Mouse (Mus musculus) spleen, adult 12 weeks (tissue): Measurements from ENCODE around the gene Gm48551.

Experiments
- DNase-seq: peaks from one replicate; pipeline ENCODE4 v3.0.0; 2022; ENCODE audit warnings: low spot score

Gene Gm48551

DNA sequence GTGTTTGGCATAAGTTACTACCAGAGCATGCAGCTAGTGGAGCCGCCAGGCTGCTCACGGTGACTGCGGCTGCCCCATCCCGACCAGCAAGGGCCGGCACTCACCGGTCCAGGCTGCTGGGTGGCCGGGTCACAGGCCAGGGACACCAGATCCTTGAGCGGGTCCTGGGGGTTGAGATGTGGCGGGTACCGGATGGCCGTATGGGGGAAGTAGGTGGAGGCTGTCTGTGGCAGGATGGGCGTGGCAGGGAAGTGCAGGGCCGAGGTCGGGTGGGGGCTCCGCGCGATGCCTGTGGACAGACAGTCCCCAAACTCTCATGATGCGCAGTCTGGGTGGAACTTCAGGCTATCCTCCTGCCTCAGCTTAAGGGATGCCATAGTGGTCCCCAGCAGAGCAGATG is 20.5 kb downstream of the Gm48551 start:
- DNase-seq, result no peak

DNA sequence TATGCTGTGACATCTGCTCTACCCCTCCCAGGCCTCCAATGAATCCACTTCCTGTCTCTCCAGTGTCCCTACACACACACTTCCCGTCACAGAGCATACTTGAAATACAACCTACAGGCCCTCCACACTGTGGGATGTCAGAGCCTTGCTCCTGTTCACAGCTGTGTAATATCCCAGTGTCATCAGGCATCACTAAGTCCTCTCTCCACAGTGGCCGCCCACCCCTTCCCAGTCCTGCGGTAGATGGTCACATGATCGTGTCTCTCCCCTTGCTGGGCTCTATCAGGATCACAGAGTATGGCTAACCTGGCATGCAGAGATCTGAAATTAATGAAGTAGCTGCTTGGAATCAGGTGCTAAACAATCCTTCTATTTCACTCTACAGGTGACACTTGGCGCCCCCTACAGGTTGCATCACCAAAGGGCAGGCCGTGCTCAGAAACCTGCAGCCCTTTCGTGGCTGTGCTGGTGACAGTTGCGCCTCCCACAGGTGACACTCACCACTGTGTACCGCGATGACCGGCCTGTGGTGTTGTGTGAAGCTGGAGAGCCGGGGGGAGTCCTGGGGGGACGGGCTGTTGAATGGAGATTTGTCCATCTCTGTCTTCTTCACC is 21.4 kb downstream of the Gm48551 start:
- peak; percentile 58 for DNase-seq

DNA sequence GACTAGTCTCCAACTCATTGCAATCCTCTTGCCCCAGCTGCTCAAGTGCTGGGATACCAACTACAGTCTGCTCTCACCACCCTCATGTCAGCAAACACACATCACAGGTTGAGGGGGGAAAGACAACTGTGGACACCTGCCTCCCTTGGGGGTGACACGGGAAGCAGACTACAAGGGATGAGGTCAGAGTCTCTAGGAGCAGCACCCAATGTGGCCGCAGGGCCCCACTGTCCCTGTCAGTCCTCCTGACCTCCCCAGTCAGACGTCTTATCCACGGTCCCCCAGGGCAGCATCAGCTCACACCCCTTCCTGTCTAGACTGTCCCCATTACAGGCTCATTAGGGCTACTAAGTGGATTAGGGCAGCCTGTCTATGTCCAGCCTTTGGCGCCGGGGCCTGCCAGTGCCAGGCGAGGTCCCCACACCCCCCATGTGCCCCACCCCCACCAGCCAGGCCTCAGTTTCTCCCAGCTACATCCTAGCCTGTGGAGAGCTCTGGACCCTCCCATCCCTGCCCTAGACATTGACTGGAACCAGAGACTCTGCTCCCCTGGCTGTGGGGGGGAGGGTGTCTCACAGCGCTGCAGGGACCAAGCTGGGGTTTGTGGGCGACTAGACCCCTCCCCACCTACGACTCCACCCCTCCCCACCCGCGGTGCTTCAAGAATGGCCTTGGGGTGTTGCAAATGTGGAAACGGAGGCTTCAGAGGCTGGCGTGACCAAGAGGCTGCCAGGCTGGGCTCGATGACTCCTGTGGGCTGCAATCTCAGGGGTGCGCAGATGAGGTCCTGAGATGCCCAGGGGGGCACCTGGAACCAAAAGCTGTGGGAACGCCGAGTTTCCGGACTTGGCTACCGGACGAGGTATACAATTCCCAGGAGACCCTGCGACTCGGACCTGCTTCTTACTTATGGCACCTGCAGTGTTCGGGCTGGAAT is 22.5 kb downstream of the Gm48551 start:
- no peak for DNase-seq

DNA sequence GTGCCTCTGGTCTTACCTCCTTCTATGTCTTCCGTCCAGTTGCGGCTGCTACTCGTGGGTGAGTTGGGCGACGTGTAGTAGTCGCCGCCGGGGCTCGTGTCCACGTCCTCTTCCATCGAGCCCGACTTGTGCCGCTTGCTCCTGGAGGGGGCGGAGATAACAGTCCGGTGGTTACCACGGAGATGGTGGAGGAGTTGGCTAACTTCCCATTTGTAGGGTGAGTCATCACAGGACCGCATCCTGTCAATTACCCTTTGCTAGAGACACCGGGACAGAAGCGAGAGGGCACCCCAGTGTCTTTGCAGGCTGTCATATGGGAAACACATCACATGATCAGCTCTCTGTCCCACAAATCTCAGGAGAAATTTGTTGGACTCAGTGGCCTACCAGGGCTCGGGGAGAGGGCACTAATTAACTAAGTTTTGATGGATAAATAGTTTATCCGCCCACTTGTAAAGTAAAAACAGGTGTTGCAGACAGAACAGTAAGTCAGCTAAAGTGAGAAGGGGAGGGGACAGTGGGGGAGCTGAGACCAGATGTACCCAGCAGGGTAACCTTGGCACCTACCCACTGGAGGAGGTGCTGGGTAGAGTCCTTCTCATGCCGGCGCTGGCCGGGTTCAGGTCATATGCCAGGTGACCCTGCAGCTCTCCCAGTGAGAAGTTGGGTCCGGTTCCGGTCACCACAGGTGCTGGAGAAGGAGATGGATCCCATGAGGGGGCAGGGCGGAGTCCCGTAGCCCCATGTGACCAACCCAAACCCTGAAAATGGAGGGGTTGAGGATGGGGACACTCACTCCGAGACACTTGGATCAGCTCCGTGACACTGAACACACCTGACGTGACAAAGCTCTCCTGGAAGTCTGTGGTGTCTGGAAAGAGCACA is 23.5 kb downstream of the Gm48551 start:
- peak; percentile 60 for DNase-seq

DNA sequence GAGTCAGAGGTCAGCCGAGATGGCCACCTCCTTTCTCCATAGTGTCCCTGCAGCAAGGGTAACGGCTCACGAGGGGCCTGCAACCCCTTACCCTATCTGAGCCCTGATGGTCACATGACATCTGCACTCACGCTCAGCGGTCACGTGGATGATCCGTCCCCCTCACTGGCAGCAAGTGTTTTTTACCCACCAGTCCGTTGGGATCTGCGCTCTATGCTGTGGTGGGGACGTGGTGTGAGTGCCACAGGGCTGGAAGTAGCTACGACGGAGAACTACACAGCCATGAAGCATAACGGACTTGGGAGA is 24.1 kb downstream of the Gm48551 start:
- no peak for DNase-seq

DNA sequence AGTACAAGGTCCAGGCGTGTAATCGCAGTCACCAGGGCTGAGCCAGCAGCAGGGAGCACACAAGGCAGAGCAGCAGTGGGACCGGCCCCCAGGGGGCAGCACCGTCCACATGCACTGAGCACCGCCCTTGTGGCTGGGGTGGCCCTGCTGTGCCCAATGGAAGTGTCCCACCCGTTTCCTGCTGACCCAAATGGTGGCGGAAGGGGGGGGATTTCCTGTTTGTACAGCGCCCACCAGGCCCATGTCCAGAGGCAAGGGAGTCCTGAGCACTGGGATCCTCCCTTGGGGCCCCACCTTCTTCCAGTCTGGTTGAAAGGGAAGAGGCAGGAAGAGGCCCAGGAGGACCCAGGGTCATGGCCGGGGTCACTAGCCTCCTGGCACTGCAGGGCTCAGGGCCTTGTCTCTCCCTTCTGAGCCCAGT is 24.6 kb downstream of the Gm48551 start:
- DNase-seq, result peak; percentile 74

DNA sequence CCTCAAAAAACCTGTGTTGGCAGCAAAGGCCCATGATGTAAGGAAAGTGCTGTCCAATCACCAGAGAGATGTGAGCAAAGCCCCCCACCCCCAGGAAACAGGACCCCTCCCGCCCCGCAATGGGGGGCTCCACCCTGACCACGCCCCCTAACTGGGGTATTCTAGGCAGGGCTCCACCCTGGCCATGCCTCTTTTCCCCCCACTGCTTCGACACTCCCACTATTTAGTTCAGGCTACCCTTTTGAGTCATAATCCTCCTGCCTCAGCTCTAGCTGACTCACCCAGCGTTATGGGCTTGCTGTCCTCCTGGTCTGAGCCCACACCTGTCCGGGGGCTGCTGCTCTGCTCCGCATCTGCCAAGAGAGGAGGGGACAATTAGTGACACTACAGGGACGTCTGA is 25.1 kb downstream of the Gm48551 start:
- no peak for DNase-seq

DNA sequence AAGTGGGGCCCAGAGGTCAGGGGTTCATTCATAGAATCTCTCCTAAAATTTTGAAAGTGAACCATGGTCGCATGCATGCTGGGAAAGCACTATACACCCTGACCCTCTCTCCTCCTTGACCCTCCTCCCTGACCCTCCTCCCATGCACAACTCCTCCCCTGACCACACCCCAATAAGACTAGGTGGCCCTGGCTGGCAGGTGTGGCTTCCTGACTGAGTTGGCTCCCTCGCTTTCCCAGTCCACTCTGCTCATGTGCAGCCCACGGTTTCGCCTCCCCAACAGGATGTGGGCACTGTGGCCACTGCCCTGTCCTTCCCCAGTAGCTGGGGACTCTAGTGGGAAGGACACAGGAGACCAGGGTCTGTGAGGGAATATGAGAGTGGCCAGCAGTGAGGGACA is 26.1 kb downstream of the Gm48551 start:
- no peak for DNase-seq

DNA sequence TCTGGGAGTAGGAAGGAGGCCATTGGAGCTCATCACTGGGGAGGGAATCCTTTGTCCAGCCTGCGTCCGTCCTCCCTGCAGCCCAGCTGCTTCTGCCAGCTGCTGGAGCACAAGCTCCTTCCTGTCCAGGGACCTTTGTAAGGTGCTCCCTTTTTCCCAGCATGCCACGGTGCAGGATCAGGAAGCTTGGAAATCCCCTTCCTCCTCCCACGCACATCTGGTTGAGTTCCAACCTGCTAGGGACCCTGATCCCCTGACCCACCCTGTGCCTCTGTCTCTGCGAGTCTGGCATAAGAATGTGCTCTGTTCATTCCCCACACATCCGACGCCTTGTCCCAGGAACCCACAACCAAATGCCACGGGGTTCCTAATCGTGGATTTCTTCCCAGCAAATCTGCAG is 26.7 kb downstream of the Gm48551 start:
- no peak for DNase-seq

DNA sequence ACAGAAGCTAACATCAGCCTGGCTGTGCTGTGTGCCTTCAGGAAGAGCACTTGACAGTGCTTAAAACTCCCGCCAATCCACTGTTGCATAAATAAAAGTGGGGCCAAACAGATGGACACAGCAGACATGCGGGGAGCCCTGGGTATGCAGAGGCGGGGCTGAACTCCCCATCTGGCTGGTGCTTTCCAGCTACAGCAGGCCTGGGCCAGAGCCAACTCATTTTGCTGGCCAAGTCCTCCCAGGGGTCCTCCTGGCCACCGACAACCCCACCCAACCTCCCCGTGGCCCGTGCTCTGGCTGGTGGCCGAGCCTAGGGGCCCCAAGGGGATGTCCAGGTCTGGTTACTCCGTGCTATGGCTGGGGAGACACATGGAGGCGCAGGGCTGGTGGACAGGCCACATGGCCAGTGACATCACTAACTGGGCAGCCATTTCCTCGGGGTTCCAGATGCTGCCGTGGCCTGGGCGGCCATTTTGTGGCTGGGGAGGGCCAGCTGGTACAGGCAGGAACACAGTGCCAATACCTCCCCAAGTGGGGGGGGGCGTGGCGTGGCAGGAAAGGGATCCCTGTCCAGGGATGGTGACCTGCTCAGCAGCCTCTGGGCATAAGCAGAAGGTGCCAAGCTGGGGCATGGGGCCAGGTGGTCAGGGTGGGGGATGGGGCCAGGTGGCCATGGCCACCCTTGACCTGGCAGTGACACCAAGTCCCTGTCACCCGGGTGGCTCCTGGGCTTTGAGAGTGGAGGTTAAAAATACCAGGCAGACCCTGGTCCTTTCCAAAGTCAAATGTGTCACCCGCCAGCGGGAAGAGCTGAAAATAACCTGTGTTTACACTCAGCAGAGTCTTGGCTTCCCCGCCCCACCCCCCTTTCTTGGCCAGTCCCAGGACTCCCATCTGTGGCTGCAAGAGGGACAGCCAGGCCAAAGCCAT is 27.5 kb downstream of the Gm48551 start:
- DNase-seq, result no peak

DNA sequence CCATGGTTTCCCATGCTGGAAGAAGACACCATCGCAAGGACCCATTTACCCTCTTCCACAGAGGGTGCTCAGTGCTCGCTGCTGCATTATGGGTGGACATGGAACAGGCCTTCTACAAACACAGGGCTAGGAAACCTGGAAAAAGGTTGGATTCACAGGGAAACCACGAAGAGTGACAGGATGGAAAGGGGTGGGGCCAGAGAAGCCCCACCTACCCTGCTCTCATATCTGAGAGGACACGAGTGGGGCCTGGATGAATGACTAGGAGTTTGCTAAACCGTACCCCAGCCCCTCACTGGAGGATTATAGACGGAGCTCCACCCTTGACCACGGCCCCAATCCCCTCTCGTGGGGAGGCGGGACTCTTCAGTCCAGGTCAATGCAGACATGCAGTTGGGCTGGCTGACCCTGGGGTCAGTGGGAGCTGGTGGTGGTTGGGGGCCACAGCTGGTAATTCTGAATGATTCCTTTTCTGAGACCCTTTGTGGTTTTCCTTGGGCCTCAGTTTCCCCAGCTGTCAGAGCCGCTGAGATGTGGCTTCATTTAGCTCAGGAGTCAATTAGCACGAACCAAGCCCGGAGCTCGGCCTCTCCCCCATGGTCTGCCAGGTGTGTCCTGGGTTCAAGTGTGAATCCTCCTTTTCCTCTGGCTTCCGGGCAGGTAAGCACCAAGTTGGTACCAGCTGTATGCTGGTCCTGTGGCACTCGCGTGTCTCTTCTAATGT is 28.5 kb downstream of the Gm48551 start:
- DNase-seq, result no peak

DNA sequence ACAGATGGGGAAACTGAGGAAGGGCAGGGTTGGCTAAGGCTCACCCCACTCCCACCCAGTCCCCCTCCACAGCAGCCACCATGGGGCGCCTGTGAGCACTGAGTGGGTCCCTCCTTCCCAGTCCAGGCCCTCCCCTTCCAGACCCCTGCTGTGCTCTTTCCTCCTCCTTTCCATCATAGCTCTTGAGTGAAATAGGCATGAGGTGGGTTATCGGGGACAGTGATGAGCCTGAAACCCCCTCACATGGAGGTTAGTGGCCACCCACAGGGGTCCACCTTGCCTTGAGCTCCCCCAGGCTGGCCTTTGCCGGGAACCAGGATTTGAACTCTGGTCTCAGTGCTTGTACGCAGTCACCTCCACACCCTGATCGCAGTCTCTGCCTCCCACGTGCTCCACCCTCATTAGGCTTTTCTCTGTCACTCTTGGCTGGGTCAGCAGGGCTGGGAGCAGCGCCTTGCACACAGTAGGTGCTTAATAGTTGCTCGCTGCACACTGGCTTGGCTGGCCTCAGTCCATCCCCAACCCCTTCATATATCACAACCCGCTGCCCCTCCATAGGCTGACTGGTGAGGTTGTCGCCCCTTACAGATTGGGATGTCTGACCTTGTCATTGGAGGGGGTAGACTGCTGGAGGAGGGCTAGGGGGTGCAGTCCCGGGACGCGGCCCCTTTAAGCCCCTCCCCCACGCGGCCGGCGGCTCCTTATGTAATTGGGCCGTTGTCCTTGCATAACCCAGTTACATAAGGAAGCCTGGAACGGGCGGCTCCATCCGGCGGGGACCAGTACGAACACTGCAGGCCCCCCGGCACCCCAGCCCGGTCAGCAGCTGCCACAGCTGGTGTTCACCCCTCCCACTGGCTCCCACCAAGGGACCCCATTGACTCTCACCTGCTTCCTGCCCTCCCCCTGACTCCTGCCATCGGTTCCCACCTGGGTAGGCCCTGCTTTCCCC is 29.3 kb downstream of the Gm48551 start:
- DNase-seq, result no peak

DNA sequence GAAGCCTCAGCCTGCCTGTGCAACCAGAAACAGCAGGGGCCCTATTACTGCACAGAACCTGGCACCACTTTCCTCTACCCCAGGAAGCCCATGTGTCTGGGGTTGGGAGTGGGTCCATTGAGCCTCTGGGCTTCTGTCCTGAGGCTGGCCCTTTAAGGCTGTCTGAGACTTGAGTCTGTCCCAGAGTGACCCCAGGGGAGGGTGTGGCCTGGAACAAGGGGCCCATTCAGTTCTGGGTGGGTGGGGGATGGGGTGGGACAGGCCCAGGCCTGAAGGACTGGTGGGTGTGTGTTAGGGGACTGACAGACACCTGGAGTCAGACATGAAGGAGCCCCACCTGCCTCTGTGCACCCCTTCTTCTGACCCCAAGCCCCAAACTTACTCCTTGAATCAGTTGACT is 30.4 kb downstream of the Gm48551 start:
- no peak for DNase-seq

DNA sequence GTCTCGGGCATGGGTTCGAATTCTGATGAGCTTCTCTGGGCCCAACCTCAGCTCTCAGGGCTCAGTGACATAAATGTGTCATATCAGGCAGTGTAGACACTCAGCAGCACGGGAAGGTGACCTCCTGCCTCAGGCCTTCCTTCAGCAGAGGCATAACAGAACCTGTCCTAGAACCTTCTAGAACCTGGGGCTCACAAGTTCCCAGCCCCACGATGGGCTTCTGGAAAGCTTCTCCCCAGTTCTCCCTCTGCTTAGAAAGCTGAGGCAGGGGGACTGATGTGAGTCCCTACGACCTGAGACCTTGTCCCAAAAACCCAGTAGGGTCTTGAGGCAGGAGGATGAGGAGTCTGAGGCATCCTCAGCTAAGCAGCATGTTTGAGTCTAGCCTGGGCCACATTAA is 30.9 kb downstream of the Gm48551 start:
- no peak for DNase-seq

DNA sequence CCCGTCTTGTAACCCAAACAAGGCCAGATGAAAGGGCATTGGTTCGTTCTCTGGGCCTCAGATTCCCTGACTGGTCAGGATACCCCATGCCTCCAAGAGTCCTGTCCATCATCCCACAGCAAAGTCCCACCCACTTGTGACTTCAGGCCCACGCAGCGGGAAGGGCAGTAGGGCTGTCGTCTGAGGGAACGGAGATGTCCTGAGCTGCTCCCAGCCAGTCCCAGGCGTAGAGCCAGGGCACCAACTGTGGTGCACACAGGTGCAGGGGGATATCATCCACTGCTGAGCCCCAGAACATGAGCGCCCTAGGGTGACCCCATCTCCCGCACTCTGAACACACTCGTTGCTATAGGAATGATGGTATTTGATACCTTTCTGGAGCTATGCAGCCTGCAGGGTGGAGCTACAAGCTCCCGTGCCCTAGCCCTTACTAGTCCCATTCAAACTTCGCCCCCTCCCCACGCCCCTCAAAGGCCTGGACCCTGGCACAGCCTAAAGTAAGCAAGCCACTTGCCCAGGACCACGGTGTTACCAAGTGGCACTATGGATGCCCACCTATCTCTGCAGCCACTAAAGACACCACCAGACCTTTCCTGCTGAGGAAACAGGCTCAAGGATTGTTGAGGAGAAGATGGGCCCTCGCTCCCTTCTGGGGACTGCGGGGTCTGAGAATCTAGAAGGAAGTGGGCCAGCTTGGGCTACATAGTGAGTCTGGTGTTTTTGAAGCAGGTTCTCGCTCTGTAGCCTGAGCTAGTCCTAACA is 31.5 kb downstream of the Gm48551 start:
- DNase-seq, result no peak

DNA sequence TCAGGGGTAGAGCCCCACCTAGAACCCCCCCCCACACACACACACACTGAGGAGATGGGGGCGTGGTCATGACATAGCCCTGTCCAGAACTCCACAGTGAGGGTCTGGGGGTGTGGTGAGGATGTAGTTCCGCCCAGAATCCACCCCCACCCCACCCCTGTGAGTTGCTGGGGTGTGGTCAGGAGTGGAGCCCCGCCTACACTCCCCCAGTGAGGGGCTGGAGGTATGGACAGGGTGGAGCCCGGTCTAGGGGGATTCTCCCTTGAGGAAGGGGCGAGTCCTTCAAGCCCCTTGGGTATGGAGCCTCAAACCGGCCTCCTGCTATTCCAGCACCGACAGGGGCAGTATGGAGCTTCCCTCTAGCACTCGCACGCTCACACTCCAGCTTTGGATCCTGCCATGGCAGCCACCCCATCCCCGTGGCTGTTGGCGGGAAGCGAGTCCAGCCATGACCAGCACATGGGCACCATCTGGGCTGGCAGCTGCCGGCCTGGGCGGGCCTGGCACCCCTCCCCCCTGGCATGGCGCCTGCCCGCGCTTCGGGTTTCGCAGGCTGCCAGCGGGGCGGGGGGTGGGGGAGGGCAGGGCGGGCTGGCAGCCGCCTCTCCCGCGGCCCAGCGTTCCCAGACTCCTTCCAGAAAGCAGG is 32.4 kb downstream of the Gm48551 start:
- no peak for DNase-seq

DNA sequence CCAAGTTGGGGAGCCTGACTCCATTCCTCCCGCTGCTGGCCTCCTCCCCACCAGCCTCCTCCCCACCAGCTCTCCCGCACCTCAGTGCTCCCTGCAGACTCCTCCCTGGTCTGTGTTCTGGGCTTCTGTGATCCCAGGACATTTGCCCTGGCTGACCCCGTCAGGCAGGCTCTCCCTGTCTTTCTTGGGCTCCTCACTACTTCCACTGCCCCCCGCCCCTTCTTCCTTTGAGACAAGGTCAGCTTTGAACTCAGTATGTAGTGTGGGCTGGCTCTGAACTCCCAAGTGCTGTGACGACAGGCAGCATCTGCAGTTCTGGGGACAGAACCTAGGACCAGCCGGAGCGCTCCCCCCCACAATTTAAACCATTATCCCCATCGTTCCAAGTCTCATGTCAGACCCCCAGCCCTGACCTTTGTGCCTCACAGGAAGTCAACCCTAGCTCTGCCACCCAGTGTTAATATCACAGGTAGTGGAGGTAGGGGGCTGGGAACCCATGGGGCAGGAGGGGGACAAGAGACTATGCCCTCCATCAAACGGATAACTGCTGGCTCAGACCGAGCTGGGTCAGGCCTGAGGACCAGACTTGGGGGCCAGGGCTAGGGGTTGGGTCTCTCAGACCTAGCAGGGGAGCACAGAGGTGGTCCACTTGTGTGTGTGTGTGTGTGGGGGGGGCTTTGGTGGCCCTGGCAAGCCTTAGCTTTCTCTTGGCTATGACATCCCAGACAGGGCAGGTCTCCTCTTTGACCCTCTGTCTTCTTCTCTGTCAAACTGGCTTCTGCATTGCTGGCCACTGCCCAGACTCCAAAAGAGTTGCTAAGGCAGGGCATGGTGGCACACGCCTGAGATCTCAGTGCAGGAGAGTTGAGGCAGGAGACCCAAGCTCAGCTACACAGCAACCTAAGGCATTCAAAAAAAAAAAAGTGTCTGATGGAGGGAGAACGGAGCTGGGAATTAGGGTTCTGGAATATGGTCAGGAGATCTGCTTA is 33.3 kb downstream of the Gm48551 start:
- no peak for DNase-seq
